Mouse (Mus musculus) olfactory bulb, adult 2 months (tissue): Measurements from ENCODE around the gene A1cf. TPM values are rescaled to one million over a fixed set of nuclear protein-coding genes. Genes with fewer than 3 reads are reported as not detected.

ENCODE experiments used
- H3K27ac ChIP-seq: fragments of 200-500 bp; 2 replicates; pipeline ENCODE4 v1.5.1; 2012; ENCODE audit warnings: low read depth, low read length; ENCODE audit not compliant: insufficient read depth
- H3K4me1 ChIP-seq: fragments of 200-500 bp; 2 replicates; pipeline ENCODE4 v1.6.1; 2012; ENCODE audit warnings: low read length; ENCODE audit not compliant: control insufficient read depth, insufficient read depth
- H3K4me3 ChIP-seq: fragments of 200-500 bp; 2 replicates; pipeline ENCODE4 v1.5.1; 2012; ENCODE audit warnings: mild to moderate bottlenecking, low read depth, low read length, moderate library complexity; ENCODE audit not compliant: insufficient read depth
- CTCF ChIP-seq: fragments of 200-500 bp; IDR thresholded peaks from 2 replicates; pipeline ENCODE4 v1.5.1; 2012; ENCODE audit warnings: low read depth, mild to moderate bottlenecking, low read length, moderate library complexity; ENCODE audit not compliant: insufficient read depth
- POLR2A ChIP-seq: fragments of 200-500 bp; IDR thresholded peaks from 2 replicates; pipeline ENCODE4 v1.6.1; 2012; ENCODE audit warnings: mild to moderate bottlenecking, low read depth, low read length, moderate library complexity; ENCODE audit not compliant: insufficient read depth
- WGBS: fragments of 180-500 bp; shearing (Covaris S2); methylation state at CpG from one replicate; pipeline ENCODE4 v1.1.7; 2018; 5-methylcytosine and 5-hydroxymethylcytosine counted together
- polyA plus RNA-seq: library from polyadenylated mRNA; stranded (reverse); fragments of >200 nt; gene quantifications from 2 replicates; pipeline ENCODE4 v1.2.4, GENCODE M21; 2012; ENCODE audit warnings: low replicate concordance; ENCODE audit not compliant: missing spikeins, insufficient read depth, insufficient read length

Gene A1cf
- polyA plus RNA-seq = not detected in 2 replicates

DNA sequence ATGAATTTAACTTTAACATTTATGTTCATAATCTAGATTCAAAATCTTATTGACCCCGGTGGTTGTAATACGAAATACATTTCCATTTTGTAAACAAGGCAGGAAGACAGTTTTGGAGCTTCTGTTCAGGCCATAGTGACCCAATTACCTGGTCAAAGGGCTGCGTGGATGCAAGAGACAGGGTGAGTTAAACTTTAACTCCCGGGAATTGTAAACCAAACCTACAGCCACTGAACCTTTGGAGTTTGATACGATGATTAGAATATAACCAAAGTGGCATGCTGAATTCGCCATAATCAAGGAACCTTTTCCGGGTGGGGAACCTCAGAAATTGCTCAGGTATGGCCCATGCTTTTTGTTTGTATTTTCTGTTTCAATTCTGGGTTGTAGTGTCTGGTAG is at the start of gene A1cf:
A1cf (plus strand) TSS at position 244 of the 400 bp plus-strand sequence.
- no peak for TF ChIP-seq CTCF
- TF ChIP-seq POLR2A = no peak

DNA sequence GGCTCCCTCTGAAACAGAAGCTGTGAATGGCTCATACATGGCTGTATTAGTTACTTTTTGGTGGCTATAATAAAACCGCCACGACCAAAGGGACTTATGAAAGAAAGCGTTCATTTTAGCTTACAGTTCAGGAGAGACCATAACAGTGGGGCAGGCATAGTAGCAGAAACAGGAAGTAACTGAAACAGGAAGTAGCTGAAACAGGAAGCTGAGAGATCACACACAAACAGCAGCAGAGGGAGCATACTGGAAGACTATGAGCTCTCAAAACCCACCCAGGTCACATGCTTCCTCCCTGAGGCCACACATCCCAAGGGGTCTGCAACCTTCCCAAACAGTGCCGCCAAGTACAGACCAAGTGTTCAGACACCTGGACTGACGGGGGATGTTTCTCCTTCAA is 34.3 kb upstream of the A1cf start:
- 93% methylated on average over 5 of the region's 5 CpGs for WGBS
- no peak for TF ChIP-seq POLR2A
- no peak for TF ChIP-seq CTCF
- H3K4me3 ChIP-seq = no peak overlapping the region
- no peak overlapping the region for H3K27ac ChIP-seq
- H3K4me1 ChIP-seq = no peaks in the 10 kb centered on the region

More for the DNA sequence above, at the start of gene A1cf:
- no peaks in the 10 kb centered on the region for H3K4me1 ChIP-seq
- whole genome bisulfite sequencing = 94% methylated on average over 7 of the region's 7 CpGs
- H3K27ac ChIP-seq = no peak within 1 kb of the TSS
- no peak within 1 kb of the TSS for H3K4me3 ChIP-seq

DNA sequence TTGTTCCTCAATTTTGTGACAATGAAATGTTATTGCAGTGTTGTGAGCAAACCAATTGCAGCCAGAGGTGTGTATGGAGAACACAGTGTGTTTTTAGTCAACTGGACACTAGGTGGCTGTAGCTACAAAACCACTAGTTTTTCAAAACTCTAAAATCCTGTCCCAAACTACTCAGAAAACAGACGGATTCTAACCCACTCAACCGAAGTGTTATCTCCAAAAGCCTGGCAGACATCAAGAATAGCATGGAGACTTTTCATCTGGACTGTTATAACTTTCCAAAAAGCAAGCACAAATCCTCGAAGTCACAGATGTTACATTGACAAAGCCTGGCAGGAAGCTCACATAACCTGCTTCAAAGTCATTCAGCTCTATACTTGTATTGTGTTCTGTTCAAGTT is 6.7 kb upstream of the A1cf start:
- WGBS = 17% methylated on average over 3 of the region's 3 CpGs
- no peak overlapping the region for H3K4me3 ChIP-seq
- H3K4me1 ChIP-seq = no peaks in the 10 kb centered on the region
- H3K27ac ChIP-seq = no peak overlapping the region
- TF ChIP-seq POLR2A (no peak), CTCF (no peak)

DNA sequence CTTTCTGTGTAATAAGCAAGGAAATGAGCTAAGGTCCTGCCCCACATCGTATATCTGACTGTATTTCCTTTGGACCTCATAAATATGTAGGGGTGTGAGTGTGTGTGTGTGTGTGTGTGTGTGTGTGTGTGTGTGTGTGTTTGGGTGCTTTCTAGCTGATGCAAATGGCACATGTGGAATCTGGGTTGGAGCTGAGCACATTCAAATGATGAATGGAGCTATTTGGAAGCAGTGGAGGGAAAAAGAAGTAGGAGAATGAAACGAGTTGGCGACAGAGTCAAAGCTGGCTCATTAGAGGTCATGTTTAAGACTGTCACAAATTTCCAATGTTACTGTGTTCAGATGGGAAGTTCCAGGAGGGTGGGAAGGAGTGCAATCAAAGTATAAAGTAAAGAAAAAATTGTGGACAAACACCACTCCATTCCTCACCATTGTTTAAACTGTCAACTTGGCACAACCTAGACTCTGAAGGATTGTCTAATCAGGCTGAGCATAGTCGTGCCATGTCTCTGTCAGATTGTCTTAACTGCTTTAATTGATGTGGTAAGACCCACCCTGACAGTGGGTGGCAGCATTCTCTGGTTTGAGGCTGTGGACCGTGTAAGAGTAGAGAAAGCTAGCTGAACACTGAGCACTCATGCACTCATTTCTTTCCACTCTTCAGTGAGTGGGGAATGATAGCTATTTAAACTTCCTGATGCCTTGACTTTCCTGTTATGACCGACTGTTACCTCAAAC is 5.9 kb upstream of the A1cf start:
- TF ChIP-seq POLR2A (no peak), CTCF (no peak)
- H3K27ac ChIP-seq = no peak overlapping the region
- H3K4me3 ChIP-seq = no peak overlapping the region
- no peaks in the 10 kb centered on the region for H3K4me1 ChIP-seq
- WGBS = 21% methylated on average over 6 of the region's 6 CpGs

DNA sequence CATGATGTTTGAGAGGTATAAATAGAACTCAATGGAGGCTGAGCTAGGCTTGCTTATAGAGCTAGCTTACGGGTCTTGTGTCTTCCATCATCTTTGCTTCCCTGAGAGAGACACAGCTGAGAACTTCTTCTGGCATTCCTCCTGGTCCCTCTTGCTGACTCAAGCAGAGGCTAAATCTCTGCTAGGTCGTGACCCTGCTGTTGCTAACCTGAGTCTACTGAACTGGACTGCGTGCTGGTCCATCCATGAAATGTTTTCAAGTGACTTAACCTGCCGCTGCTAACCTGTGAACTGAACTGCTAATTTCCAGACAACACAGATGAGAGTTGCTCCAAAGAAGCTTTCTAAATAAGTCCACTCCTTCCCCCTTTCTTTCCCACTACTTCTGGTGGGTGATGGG is 3.1 kb upstream of the A1cf start:
- WGBS = 89% methylated on average over 4 of the region's 4 CpGs
- TF ChIP-seq POLR2A (no peak), CTCF (no peak)
- no peak overlapping the region for H3K4me3 ChIP-seq
- no peaks in the 10 kb centered on the region for H3K4me1 ChIP-seq
- no peak overlapping the region for H3K27ac ChIP-seq

DNA sequence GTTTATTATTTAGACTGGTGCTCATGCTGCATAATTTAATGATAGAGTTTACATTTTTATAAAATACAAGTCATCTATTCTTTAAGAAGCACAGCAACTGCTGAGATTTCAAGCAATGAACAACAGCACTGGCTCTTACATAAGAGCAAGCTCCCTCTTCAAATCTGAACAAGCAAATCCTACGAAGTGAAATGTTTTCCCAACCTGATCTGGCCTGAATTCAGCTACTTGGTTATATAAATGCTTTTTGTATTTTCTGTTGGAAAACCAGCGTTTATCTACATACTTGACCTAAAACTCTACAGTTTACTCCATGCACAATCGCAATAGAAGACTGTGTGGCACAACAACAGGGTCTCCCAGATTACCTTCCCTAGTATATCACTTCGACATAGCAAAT is 488 bp upstream of the A1cf start:
- H3K4me3 ChIP-seq = no peak overlapping the region
- TF ChIP-seq POLR2A (no peak), CTCF (no peak)
- H3K4me1 ChIP-seq = no peaks in the 10 kb centered on the region
- H3K27ac ChIP-seq = no peak overlapping the region
- WGBS = 71% methylated on average over 4 of the region's 4 CpGs

DNA sequence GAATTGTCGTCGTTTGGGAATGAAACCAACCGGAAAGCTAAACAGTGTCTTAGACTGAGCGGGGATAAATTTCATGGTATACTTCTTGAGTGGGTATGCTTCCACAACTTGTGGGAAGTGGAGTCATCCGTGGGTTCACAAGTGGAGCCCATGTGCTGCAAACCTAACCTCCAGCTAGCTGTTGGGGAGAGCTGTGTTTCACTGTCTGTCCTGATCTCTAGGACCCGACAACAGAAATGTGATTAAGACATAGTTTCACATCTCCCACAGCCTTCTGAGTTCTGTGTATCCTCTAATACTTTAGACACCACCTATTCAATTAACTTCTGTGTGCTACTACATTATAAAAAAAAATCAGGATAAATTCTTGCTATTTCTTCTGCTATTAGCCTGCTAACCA is 407 bp downstream of the A1cf start:
- no peaks in the 10 kb centered on the region for H3K4me1 ChIP-seq
- 91% methylated on average over 6 of the region's 6 CpGs for WGBS
- no peak overlapping the region for H3K4me3 ChIP-seq
- no peak overlapping the region for H3K27ac ChIP-seq
- no peak for TF ChIP-seq POLR2A
- no peak for TF ChIP-seq CTCF

DNA sequence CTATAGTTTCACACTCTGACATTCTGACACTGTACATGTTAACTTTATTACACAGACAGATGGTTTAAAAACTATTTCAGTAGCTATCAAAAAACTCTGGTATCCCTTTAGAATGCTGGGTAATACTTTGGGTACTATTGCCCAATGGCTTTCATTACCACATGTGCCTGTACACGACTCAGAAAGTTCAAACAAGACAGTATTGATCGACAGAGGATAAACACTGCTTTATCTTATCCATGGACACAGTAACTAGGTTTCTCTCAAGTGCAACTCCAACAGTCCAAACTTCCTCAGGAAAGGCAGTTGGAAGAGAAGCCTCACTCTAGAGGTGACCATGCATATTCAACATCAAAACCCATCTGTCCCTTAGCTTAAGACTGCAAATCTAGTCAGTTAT is 2.8 kb downstream of the A1cf start:
- 77% methylated on average over 2 of the region's 2 CpGs for WGBS
- TF ChIP-seq POLR2A = no peak
- no peak for TF ChIP-seq CTCF

DNA sequence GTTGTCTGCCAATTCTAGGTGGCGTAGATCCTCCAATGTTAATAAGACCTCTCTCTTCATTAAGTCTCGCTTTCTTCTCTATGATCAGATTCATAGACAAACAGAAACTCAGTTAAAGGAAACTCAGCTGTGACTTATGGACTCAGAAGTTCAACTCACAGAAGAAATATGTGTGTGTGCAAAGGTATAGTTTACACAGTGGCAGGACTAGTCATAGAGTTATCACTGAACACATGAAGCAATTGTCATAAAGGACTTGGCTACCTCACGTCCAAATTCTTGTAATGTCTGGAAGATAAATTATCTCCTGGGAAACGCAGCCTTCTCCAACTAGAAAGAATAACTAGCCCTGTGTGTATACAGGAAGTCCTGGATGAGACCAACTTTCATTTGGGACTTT is 9.4 kb downstream of the A1cf start:
- no peaks in the 10 kb centered on the region for H3K4me1 ChIP-seq
- 82% methylated on average over 4 of the region's 4 CpGs for WGBS
- H3K27ac ChIP-seq = no peak overlapping the region
- TF ChIP-seq POLR2A = no peak
- H3K4me3 ChIP-seq = no peak overlapping the region

More for the DNA sequence above, 2.8 kb downstream of the A1cf start:
- Histone ChIP-seq H3K27ac (no peak overlapping the region), H3K4me3 (no peak overlapping the region), H3K4me1 (no peaks in the 10 kb centered on the region)
